Mouse (Mus musculus) midbrain, embryonic 16.5 days (tissue): ENCODE data around the gene Ptges3l. TPM values are rescaled to one million over a fixed set of nuclear protein-coding genes. Genes with fewer than 3 reads are reported as not detected.
"Not testable (repeated sequence)": the region's sequence is repeated elsewhere in the genome, so short reads cannot be mapped to it uniquely, and the experiment has no call there.

Experiments used
- ATAC-seq: fragments of 200-750 bp; cut with Nextera tagmentation; 2 replicates; pipeline ENCODE4 v1.8.0; 2017; ENCODE audit warnings: moderate TSS enrichment
- H3K27ac ChIP-seq: fragments of 300-500 bp; sonication (generic); 2 replicates; pipeline ENCODE4 v1.5.1; 2014; ENCODE audit warnings: mild to moderate bottlenecking, low read length, mixed read lengths
- H3K27me3 ChIP-seq: fragments of 300-500 bp; sonication (generic); 2 replicates; pipeline ENCODE4 v1.6.1; 2014; ENCODE audit warnings: low read depth, low read length, mixed read lengths; ENCODE audit not compliant: control insufficient read depth, insufficient read depth
- H3K36me3 ChIP-seq: fragments of 300-500 bp; sonication (generic); 2 replicates; pipeline ENCODE4 v1.6.1; 2014; ENCODE audit warnings: mild to moderate bottlenecking, low read length, moderate library complexity, mixed read lengths; ENCODE audit not compliant: control insufficient read depth, insufficient read depth
- H3K4me1 ChIP-seq: fragments of 300-500 bp; sonication (generic); 2 replicates; pipeline ENCODE4 v1.6.1; 2014; ENCODE audit warnings: mild to moderate bottlenecking, low read length, mixed read lengths; ENCODE audit not compliant: control insufficient read depth, insufficient read depth
- H3K4me2 ChIP-seq: fragments of 300-500 bp; sonication (generic); 2 replicates; pipeline ENCODE4 v1.6.1; 2014; ENCODE audit warnings: mild to moderate bottlenecking, low read length, mixed read lengths
- H3K4me3 ChIP-seq: fragments of 300-500 bp; sonication (generic); 2 replicates; pipeline ENCODE4 v1.5.1; 2014; ENCODE audit warnings: low read depth, mild to moderate bottlenecking, low read length, moderate library complexity, mixed read lengths
- H3K9ac ChIP-seq: fragments of 300-500 bp; sonication (generic); 2 replicates; pipeline ENCODE4 v1.6.1; 2014; ENCODE audit warnings: low read depth, low read length, mixed read lengths
- H3K9me3 ChIP-seq: fragments of 300-500 bp; sonication (generic); replicated peaks from 2 replicates; pipeline ENCODE4 v1.6.1; 2014; ENCODE audit warnings: mild to moderate bottlenecking, low read length, mixed read lengths; ENCODE audit not compliant: control insufficient read depth, poor library complexity, severe bottlenecking
- WGBS: fragments of 180-500 bp; shearing (Covaris S2); extraction: QIAGEN DNeasy Blood & Tissue Kit; methylation state at CpG from one replicate; pipeline ENCODE4 v1.1.7; 2014; 5-methylcytosine and 5-hydroxymethylcytosine counted together
- polyA plus RNA-seq: library from polyadenylated mRNA; unstranded; fragments of >200 nt; fragmentation: Nextera tagmentation; extraction: Ambion mirVana; gene quantifications from 2 replicates; pipeline ENCODE4 v1.2.1, GENCODE M21; 2015

Ptges3l gene
- 3.0 and 3.1 TPM in 2 replicates for polyA plus RNA-seq

DNA sequence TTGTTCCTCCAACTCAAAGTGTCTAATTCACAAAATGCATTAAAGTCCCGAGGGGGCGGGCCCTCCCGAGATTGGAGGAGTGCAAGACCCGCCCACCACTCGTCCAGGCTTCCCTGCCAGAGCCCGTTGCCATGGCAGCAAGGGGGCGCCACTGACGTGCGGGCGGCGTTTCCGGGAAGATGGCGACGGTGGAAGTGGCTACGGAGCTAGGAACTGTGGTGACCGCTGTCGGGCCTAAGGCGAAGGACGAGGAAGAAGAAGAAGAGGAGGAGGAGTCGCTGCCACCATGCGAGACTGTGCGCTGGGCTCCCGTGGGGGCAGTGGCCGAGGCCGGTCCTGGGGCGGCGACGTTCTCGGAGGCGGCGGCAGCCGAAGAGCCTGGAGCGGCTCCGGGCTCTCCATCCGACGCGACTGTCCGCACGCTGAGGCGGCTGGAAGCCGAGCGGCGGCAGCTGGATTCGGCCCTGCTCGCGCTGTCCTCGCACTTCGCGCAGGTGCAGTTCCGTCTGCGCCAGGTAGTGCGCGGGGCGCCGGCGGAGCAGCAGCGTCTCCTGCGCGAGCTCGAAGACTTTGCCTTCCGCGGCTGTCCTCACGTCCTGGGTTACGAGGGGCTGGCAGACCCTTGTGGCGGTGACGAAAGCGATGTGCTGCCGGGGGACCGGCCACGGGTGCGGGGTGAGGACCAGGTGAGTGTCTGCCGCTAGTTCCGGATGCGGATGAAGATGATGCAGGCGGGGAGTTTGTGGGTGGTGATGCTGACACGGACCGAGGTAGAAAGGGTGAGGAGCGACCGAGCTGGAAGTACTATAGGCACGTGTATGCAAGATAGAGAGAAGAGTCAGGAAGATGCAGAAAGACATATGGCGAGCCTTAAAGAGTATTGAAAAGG, at the start of gene Ptges3l, which contains the start of gene Rundc1:
Gene Ptges3l (minus strand): TSS at position 409 of the 889 bp plus-strand sequence.
Gene Rundc1 (plus strand): TSS at position 161 of the 889 bp plus-strand sequence.
- Histone ChIP-seq H3K27ac (peak within 1 kb of the TSS; percentile 90), H3K36me3 (peaks cover 9% of the 10 kb centered on the region), H3K4me3 (peak within 1 kb of the TSS; percentile 77), H3K4me2 (peak within 1 kb of the TSS; percentile 90), H3K4me1 (peaks cover 27% of the 10 kb centered on the region), H3K9me3 (no peaks in the 10 kb centered on the region), H3K9ac (peak within 1 kb of the TSS; percentile 82), H3K27me3 (no peaks in the 10 kb centered on the region)
- peak; percentile 94 for ATAC-seq
- 0% methylated on average over 78 of the region's 81 CpGs for WGBS

DNA sequence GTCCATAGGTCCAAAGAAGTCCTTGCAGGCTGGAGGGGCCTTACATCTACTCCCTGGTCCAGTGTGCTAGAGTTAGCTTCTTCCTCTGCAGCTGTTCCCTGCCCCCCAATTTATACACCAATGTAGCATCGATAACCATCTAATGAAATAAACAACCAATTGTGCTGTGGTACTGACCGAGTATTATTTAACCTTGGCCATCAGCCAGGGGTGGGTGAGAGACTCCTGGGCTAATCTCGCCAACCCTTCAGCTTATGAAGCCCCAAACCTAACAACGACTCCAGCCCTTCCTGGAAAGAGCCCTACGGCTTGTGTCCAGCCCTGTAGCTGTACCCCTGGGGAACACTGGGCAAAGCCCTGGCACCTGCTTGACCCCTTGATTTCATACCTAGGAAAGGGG, 49.2 kb upstream of the Ptges3l start:
- H3K4me3 ChIP-seq, result no peak overlapping the region
- peaks cover 11% of the 10 kb centered on the region for H3K4me1 ChIP-seq
- 66% methylated on average over 5 of the region's 5 CpGs for WGBS
- no peaks in the 10 kb centered on the region for H3K27me3 ChIP-seq
- no peak for ATAC-seq
- no peak overlapping the region for H3K27ac ChIP-seq
- H3K9ac ChIP-seq, result no peak overlapping the region
- H3K9me3 ChIP-seq, result no peaks in the 10 kb centered on the region
- H3K36me3 ChIP-seq, result no peaks in the 10 kb centered on the region
- no peak overlapping the region for H3K4me2 ChIP-seq

DNA sequence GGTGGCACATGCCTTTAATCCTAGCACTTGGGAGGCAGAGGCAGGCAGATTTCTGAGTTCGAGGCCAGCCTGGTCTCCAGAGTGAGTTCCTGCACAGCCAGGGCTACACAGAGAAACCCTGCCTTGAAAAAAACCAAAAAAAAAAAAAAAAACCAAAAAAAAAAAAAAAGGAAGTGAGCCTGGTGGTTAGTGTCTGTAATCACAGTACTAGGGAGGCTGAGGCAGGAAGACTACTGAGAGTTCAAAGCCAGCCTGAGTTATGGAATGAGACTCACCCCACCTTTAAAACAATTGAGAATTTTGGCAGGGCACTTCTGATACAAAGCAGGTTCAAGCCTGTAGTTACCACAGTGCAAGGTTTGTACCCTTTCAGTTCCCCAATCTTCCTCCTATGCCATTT, 48.6 kb upstream of the Ptges3l start:
- H3K9me3 ChIP-seq, H3K4me3 ChIP-seq, H3K36me3 ChIP-seq, H3K9ac ChIP-seq, H3K27me3 ChIP-seq, ATAC-seq, H3K4me2 ChIP-seq, H3K27ac ChIP-seq: not testable (repeated sequence)
- H3K4me1 ChIP-seq, result peaks cover 11% of the 10 kb centered on the region
- WGBS, result 80% methylated on average over 1 of the region's 1 CpGs

DNA sequence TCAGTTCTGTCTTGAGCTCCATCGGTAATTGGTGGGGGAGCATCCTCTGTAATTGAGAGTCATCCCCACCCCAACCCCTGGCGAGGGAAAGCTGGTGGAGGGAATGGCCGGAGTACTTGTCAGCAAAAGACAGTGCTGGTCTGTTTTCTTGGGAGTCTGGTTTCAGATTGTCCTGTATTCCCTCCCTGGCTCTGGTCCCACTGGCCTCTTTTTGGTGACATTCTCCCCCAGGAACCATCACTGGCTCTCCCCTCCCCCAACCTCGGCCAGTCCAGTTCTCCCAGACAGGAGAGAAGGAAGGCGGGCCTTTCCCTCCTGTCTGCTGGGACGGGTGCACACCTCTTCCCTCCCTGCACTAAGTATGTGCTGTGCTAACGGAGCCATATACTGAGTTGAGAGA, 47.2 kb upstream of the Ptges3l start:
- H3K9ac ChIP-seq, result no peak overlapping the region
- H3K27me3 ChIP-seq, result no peaks in the 10 kb centered on the region
- H3K27ac ChIP-seq, result no peak overlapping the region
- no peak for ATAC-seq
- 72% methylated on average over 7 of the region's 7 CpGs for WGBS
- no peaks in the 10 kb centered on the region for H3K9me3 ChIP-seq
- no peak overlapping the region for H3K4me2 ChIP-seq
- no peaks in the 10 kb centered on the region for H3K36me3 ChIP-seq
- H3K4me1 ChIP-seq, result peaks cover 13% of the 10 kb centered on the region
- no peak overlapping the region for H3K4me3 ChIP-seq

DNA sequence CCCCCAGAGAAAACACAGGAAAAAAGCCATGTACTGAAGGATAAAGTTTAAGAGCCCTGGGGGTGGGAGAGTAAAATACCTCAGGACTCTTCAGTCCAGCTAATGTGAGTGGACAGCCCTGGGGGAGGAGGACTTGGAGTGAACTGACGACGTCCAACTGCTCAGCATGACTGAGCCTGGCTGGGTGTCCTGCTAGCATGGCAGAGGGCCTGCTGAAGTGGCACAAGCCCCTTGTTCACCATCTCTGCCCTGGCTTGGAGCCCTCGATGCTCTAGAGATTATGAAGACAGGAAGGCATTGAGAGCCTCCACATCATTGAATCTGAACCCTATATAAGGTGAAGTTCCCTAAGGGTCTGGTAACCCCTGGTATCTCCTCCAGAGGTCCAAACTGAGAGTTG, 46.8 kb upstream of the Ptges3l start:
- Histone ChIP-seq H3K9ac (no peak overlapping the region), H3K4me2 (no peak overlapping the region), H3K4me3 (no peak overlapping the region), H3K27me3 (no peaks in the 10 kb centered on the region), H3K27ac (no peak overlapping the region), H3K9me3 (no peaks in the 10 kb centered on the region), H3K4me1 (peaks cover 15% of the 10 kb centered on the region), H3K36me3 (no peaks in the 10 kb centered on the region)
- ATAC-seq, result no peak
- WGBS, result 60% methylated on average over 3 of the region's 3 CpGs

DNA sequence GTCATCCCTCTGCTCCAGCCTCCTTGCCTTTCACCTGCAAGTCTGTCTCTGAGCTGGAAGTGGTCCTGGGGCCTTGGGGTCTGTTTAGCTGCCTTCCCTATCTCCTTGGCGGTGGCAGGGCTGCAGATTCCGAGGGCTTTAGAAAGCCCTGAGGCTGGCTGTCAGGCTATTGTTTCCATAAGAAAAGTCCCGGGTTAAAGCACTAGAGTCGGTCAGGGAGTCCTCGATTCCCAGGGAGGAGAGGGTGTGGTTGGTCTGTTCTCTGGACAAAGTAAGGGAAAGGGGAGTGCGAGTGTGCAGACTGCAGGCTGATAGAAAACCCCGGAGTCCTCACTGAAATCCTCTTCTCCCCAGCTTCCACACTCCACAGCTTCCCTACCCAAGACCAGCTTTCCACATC, 45.1 kb upstream of the Ptges3l start:
- H3K27ac ChIP-seq, result no peak overlapping the region
- no peak overlapping the region for H3K4me3 ChIP-seq
- H3K27me3 ChIP-seq, result no peaks in the 10 kb centered on the region
- H3K4me2 ChIP-seq, result no peak overlapping the region
- H3K9me3 ChIP-seq, result no peaks in the 10 kb centered on the region
- no peak for ATAC-seq
- no peak overlapping the region for H3K9ac ChIP-seq
- no peaks in the 10 kb centered on the region for H3K36me3 ChIP-seq
- H3K4me1 ChIP-seq, result peaks cover 21% of the 10 kb centered on the region
- 11% methylated on average over 7 of the region's 7 CpGs for WGBS

DNA sequence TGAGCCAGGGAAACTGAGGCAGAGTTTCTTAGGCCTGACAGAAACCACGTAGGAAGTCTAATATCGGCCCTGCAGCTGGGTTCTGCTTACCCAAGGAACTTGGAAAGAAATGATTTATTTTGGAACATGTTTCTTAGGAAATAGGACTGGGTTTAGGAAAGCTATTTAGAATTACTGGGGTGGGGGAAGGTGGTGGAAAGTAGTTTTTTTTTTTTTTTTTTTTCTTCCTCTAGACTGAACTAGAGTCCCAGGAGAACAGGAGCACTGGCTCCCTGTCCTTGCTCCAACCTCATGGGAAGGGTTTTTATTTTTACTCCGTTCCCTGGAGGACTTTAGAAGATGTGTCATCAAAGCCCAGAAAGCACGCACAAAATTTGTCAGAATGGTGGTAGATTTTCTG, 44.0 kb upstream of the Ptges3l start:
- Histone ChIP-seq H3K9me3 (no peaks in the 10 kb centered on the region), H3K4me1 (peaks cover 25% of the 10 kb centered on the region), H3K27me3 (no peaks in the 10 kb centered on the region), H3K4me2 (peak overlapping the region; percentile 66), H3K9ac (peak overlapping the region; percentile 90), H3K36me3 (no peaks in the 10 kb centered on the region), H3K27ac (no peak overlapping the region), H3K4me3 (peak overlapping the region; percentile 85)
- ATAC-seq, result no peak
- WGBS, result 65% methylated on average over 4 of the region's 4 CpGs

DNA sequence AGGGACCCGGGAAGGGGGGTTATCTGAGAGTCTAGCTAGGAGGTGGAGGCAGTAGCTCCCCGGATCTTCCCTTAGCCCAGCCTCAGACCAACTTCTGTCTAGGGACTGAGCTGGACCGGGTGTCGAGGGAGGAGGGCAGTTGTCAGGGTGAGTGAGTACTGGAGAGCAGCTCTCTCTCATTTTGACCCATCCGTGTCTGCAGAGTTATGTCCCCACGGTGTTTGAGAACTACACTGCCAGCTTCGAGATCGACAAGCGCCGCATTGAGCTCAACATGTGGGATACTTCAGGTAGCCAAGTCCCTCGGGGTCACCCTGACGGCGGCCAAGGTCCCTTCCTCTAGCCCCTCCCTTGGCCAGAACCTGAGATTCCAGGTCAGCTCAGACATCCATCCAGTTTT, 43.6 kb upstream of the Ptges3l start:
- no peaks in the 10 kb centered on the region for H3K9me3 ChIP-seq
- H3K27me3 ChIP-seq, result no peaks in the 10 kb centered on the region
- ATAC-seq, result no peak
- H3K4me1 ChIP-seq, result peaks cover 29% of the 10 kb centered on the region
- no peaks in the 10 kb centered on the region for H3K36me3 ChIP-seq
- peak overlapping the region; percentile 66 for H3K4me2 ChIP-seq
- peak overlapping the region; percentile 82 for H3K27ac ChIP-seq
- peak overlapping the region; percentile 85 for H3K4me3 ChIP-seq
- 3% methylated on average over 13 of the region's 13 CpGs for WGBS
- peak overlapping the region; percentile 90 for H3K9ac ChIP-seq

DNA sequence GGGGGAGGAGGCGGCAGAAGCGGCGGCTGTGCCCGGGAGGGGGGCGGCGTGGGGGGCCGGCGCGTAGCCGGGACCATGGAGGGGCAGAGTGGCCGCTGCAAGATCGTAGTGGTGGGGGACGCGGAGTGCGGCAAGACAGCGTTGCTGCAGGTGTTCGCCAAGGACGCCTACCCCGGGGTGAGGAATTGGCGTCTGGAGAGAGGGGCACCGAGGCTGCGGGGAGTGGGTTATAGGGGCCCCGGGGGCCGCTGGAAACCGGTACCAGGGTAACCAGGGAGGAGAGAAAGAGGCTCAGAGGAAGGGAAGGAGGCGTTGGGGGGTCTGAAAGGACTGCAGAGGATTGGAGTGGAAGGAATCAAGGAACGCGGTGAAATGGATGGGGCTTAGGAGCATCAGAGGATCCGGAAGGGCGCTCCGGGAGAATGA, 43.1 kb upstream of the Ptges3l start:
- WGBS, result 0% methylated on average over 23 of the region's 31 CpGs
- Histone ChIP-seq H3K4me2 (peak overlapping the region; percentile 66), H3K27me3 (no peaks in the 10 kb centered on the region), H3K27ac (peak overlapping the region; percentile 82), H3K4me1 (peaks cover 34% of the 10 kb centered on the region), H3K36me3 (no peaks in the 10 kb centered on the region), H3K9ac (peak overlapping the region; percentile 90), H3K4me3 (peak overlapping the region; percentile 85), H3K9me3 (no peaks in the 10 kb centered on the region)
- peak; percentile 33 for ATAC-seq
